Mouse (Mus musculus): Measurements from ENCODE around the gene Wdr18. TPM values are rescaled to one million over a fixed set of nuclear protein-coding genes. Genes with fewer than 3 reads are reported as not detected.
A peak's percentile ranks its signal among the peaks of the same experiment; 100 is the strongest.

Wdr18 gene
- polyA plus RNA-seq, 1 experiment, result 32.2 TPM

- H3K4me1 ChIP-seq (ENCODE audit: control insufficient read depth, insufficient read depth, low read length), result peaks cover 17% of the 10 kb centered on the region
- H3K27ac ChIP-seq (ENCODE audit: insufficient read depth, low read depth, low read length), result peak overlapping the region; percentile 86
- TF ChIP-seq POLR2A (IDR thresholded peaks at IDR 0.05; ENCODE audit: borderline replicate concordance, low read depth, low read length) (no peak), CTCF (IDR thresholded peaks at IDR 0.05; ENCODE audit: low read depth, low read length) (no peak)
Measured at GRCm38 (mm10) chr10:79985334-79986231, 25.6 kb downstream of the Wdr18 start.

GRCm38 (mm10) chr10:79986232-79986878, 26.4 kb downstream of the Wdr18 start:
- Histone ChIP-seq H3K4me3 (ENCODE audit: insufficient read depth, low read length) (peak overlapping the region; percentile 51), H3K27ac (ENCODE audit: insufficient read depth, low read depth, low read length) (peak overlapping the region; percentile 86), H3K4me1 (ENCODE audit: control insufficient read depth, insufficient read depth, low read length) (peaks cover 17% of the 10 kb centered on the region)
- TF ChIP-seq CTCF (IDR thresholded peaks at IDR 0.05; ENCODE audit: low read depth, low read length) (no peak), POLR2A (IDR thresholded peaks at IDR 0.05; ENCODE audit: borderline replicate concordance, low read depth, low read length) (no peak)

More at GRCm38 (mm10) chr10:79985334-79986231, 25.6 kb downstream of the Wdr18 start:
- H3K4me3 ChIP-seq (ENCODE audit: insufficient read depth, low read length), result peak overlapping the region; percentile 91

GRCm38 (mm10) chr10:79986963-79987362, 27.0 kb downstream of the Wdr18 start:
- TF ChIP-seq CTCF (IDR thresholded peaks at IDR 0.05; ENCODE audit: low read depth, low read length) (peak; percentile 88), POLR2A (IDR thresholded peaks at IDR 0.05; ENCODE audit: borderline replicate concordance, low read depth, low read length) (no peak)
- Histone ChIP-seq H3K27ac (ENCODE audit: insufficient read depth, low read depth, low read length) (peak overlapping the region; percentile 86), H3K4me1 (ENCODE audit: control insufficient read depth, insufficient read depth, low read length) (peaks cover 17% of the 10 kb centered on the region), H3K4me3 (ENCODE audit: insufficient read depth, low read length) (peak overlapping the region; percentile 4; the same call in 1 of the 2 replicates)

- no peak overlapping the region for H3K4me3 ChIP-seq (ENCODE audit: insufficient read depth, low read length)
- H3K27ac ChIP-seq (ENCODE audit: insufficient read depth, low read depth, low read length), result no peak overlapping the region
- TF ChIP-seq CTCF (IDR thresholded peaks at IDR 0.05; ENCODE audit: low read depth, low read length), result no peak
- no peak for TF ChIP-seq POLR2A (IDR thresholded peaks at IDR 0.05; ENCODE audit: borderline replicate concordance, low read depth, low read length)
- peaks cover 9% of the 10 kb centered on the region for H3K4me1 ChIP-seq (ENCODE audit: control insufficient read depth, insufficient read depth, low read length)
Measured at GRCm38 (mm10) chr10:79987771-79988505, 28.0 kb downstream of the Wdr18 start.

- TF ChIP-seq CTCF (IDR thresholded peaks at IDR 0.05; ENCODE audit: low read depth, low read length), result no peak
- TF ChIP-seq POLR2A (IDR thresholded peaks at IDR 0.05; ENCODE audit: borderline replicate concordance, low read depth, low read length), result no peak
- H3K27ac ChIP-seq (ENCODE audit: insufficient read depth, low read depth, low read length), result no peak within 1 kb of the TSS
- peak within 1 kb of the TSS; percentile 38 for H3K4me3 ChIP-seq (ENCODE audit: insufficient read depth, low read length)
- H3K4me1 ChIP-seq (ENCODE audit: control insufficient read depth, insufficient read depth, low read length), result peaks cover 10% of the 10 kb centered on the region
Measured at GRCm38 (mm10) chr10:79988506-79989271, 28.7 kb downstream of the Wdr18 start, which contains the start of gene Cnn2. Cnn2 (plus strand) TSS chr10:79988584.

- Histone ChIP-seq H3K4me1 (ENCODE audit: control insufficient read depth, insufficient read depth, low read length) (peaks cover 14% of the 10 kb centered on the region), H3K27ac (ENCODE audit: insufficient read depth, low read depth, low read length) (no peak overlapping the region), H3K4me3 (ENCODE audit: insufficient read depth, low read length) (no peak overlapping the region)
- no peak for TF ChIP-seq POLR2A (IDR thresholded peaks at IDR 0.05; ENCODE audit: borderline replicate concordance, low read depth, low read length)
Measured at GRCm38 (mm10) chr10:79989272-79989786, 29.4 kb downstream of the Wdr18 start.

- Histone ChIP-seq H3K4me1 (ENCODE audit: control insufficient read depth, insufficient read depth, low read length) (peaks cover 18% of the 10 kb centered on the region), H3K27ac (ENCODE audit: insufficient read depth, low read depth, low read length) (no peak overlapping the region), H3K4me3 (ENCODE audit: insufficient read depth, low read length) (no peak overlapping the region)
- TF ChIP-seq POLR2A (IDR thresholded peaks at IDR 0.05; ENCODE audit: borderline replicate concordance, low read depth, low read length) (no peak), CTCF (IDR thresholded peaks at IDR 0.05; ENCODE audit: low read depth, low read length) (no peak)
Measured at GRCm38 (mm10) chr10:79989870-79990269, 29.9 kb downstream of the Wdr18 start.

GRCm38 (mm10) chr10:79991099-79991498, 31.1 kb downstream of the Wdr18 start:
- Histone ChIP-seq H3K4me1 (ENCODE audit: control insufficient read depth, insufficient read depth, low read length) (peaks cover 28% of the 10 kb centered on the region), H3K27ac (ENCODE audit: insufficient read depth, low read depth, low read length) (no peak overlapping the region), H3K4me3 (ENCODE audit: insufficient read depth, low read length) (no peak overlapping the region)
- no peak for TF ChIP-seq POLR2A (IDR thresholded peaks at IDR 0.05; ENCODE audit: borderline replicate concordance, low read depth, low read length)
- no peak for TF ChIP-seq CTCF (IDR thresholded peaks at IDR 0.05; ENCODE audit: low read depth, low read length)

GRCm38 (mm10) chr10:79991548-79991947, 31.6 kb downstream of the Wdr18 start:
- Histone ChIP-seq H3K4me3 (ENCODE audit: insufficient read depth, low read length) (no peak overlapping the region), H3K27ac (ENCODE audit: insufficient read depth, low read depth, low read length) (no peak overlapping the region), H3K4me1 (ENCODE audit: control insufficient read depth, insufficient read depth, low read length) (peaks cover 24% of the 10 kb centered on the region)
- no peak for TF ChIP-seq POLR2A (IDR thresholded peaks at IDR 0.05; ENCODE audit: borderline replicate concordance, low read depth, low read length)
- TF ChIP-seq CTCF (IDR thresholded peaks at IDR 0.05; ENCODE audit: low read depth, low read length), result peak; percentile 36; the same call in 1 of the 2 replicates
